Mouse (Mus musculus) layer of hippocampus, adult 9-10 months (tissue): ENCODE data around the gene Arhgef17.

Experiments used
- DNase-seq: peaks from one replicate; pipeline ENCODE4 v3.0.0; 2022; ENCODE audit warnings: low spot score

Arhgef17 gene

GRCm38 (mm10) chr7:100911791-100912190 lies 20.1 kb downstream of the Arhgef17 start:
- no peak for DNase-seq

GRCm38 (mm10) chr7:100911246-100911770 lies 20.6 kb downstream of the Arhgef17 start:
- no peak for DNase-seq

GRCm38 (mm10) chr7:100908567-100908966 lies 23.3 kb downstream of the Arhgef17 start:
- no peak for DNase-seq

GRCm38 (mm10) chr7:100908061-100908460 lies 23.8 kb downstream of the Arhgef17 start:
- DNase-seq = no peak

- peak; percentile 77 for DNase-seq
Measured at GRCm38 (mm10) chr7:100907231-100907630, 24.7 kb downstream of the Arhgef17 start.

- DNase-seq = no peak
Measured at GRCm38 (mm10) chr7:100906029-100906789, 25.7 kb downstream of the Arhgef17 start.

- no peak for DNase-seq
Measured at GRCm38 (mm10) chr7:100905037-100905436, 26.9 kb downstream of the Arhgef17 start.

GRCm38 (mm10) chr7:100904612-100905011 lies 27.3 kb downstream of the Arhgef17 start:
- no peak for DNase-seq

- no peak for DNase-seq
Measured at GRCm38 (mm10) chr7:100902451-100903137, 29.3 kb downstream of the Arhgef17 start.

- no peak for DNase-seq
Measured at GRCm38 (mm10) chr7:100897828-100898227, 34.1 kb downstream of the Arhgef17 start.

GRCm38 (mm10) chr7:100894833-100895226 lies 37.1 kb downstream of the Arhgef17 start:
- DNase-seq = no peak

- no peak for DNase-seq
Measured at GRCm38 (mm10) chr7:100894057-100894832, 37.7 kb downstream of the Arhgef17 start.

GRCm38 (mm10) chr7:100893249-100894056 lies 38.5 kb downstream of the Arhgef17 start:
- no peak for DNase-seq

- no peak for DNase-seq
Measured at GRCm38 (mm10) chr7:100886535-100886934, 45.4 kb downstream of the Arhgef17 start.

GRCm38 (mm10) chr7:100884460-100884859 lies 47.4 kb downstream of the Arhgef17 start:
- no peak for DNase-seq

- no peak for DNase-seq
Measured at GRCm38 (mm10) chr7:100881950-100882349, 50.0 kb downstream of the Arhgef17 start.

GRCm38 (mm10) chr7:100881531-100881930 lies 50.4 kb downstream of the Arhgef17 start:
- no peak for DNase-seq

GRCm38 (mm10) chr7:100879595-100879994 lies 52.3 kb downstream of the Arhgef17 start:
- DNase-seq = no peak

- DNase-seq = no peak
Measured at GRCm38 (mm10) chr7:100876771-100877170, 55.1 kb downstream of the Arhgef17 start.

- no peak for DNase-seq
Measured at GRCm38 (mm10) chr7:100876293-100876692, 55.6 kb downstream of the Arhgef17 start.

GRCm38 (mm10) chr7:100875822-100876221 lies 56.1 kb downstream of the Arhgef17 start:
- no peak for DNase-seq

GRCm38 (mm10) chr7:100873197-100873596 lies 58.7 kb downstream of the Arhgef17 start:
- no peak for DNase-seq
